Mouse (Mus musculus) thymus, adult 2 months (tissue): ENCODE measurements around the gene Pced1b. TPM values are rescaled to one million over a fixed set of nuclear protein-coding genes. Genes with fewer than 3 reads are reported as not detected.
"Not testable (repeated sequence)": the region's sequence is repeated elsewhere in the genome, so short reads cannot be mapped to it uniquely, and the experiment has no call there.

ENCODE experiments used
- DNase-seq: peaks from one replicate; pipeline ENCODE4 v3.0.0; 2021
- H3K27ac ChIP-seq: fragments of 200-500 bp; 2 replicates; pipeline ENCODE4 v1.5.1; 2012; ENCODE audit warnings: low read length, control low read depth; ENCODE audit not compliant: control insufficient read depth, insufficient read depth
- H3K27me3 ChIP-seq: fragments of 200-500 bp; 2 replicates; pipeline ENCODE4 v1.6.1; 2012; ENCODE audit warnings: mild to moderate bottlenecking, low read length, moderate library complexity, mixed read lengths; ENCODE audit not compliant: control insufficient read depth, insufficient read depth
- H3K36me3 ChIP-seq: fragments of 200-500 bp; 2 replicates; pipeline ENCODE4 v1.6.1; 2012; ENCODE audit warnings: mild to moderate bottlenecking, low read length, moderate library complexity; ENCODE audit not compliant: control insufficient read depth, insufficient read depth
- H3K4me1 ChIP-seq: fragments of 200-500 bp; replicated peaks from 2 replicates; pipeline ENCODE4 v1.6.1; 2012; ENCODE audit warnings: low read length; ENCODE audit not compliant: control insufficient read depth, insufficient read depth
- H3K4me3 ChIP-seq: fragments of 200-500 bp; 2 replicates; pipeline ENCODE4 v1.5.1; 2012; ENCODE audit warnings: mild to moderate bottlenecking, low read length, control low read depth, moderate library complexity; ENCODE audit not compliant: control insufficient read depth, insufficient read depth
- CTCF ChIP-seq: fragments of 200-500 bp; IDR thresholded peaks from 2 replicates; pipeline ENCODE4 v1.5.1; 2012; ENCODE audit warnings: mild to moderate bottlenecking, control low read depth, low read length, moderate library complexity, borderline replicate concordance; ENCODE audit not compliant: control insufficient read depth, poor library complexity, insufficient read depth; ENCODE audit errors: extremely low read depth
- POLR2A ChIP-seq: fragments of 200-500 bp; IDR thresholded peaks from 2 replicates; pipeline ENCODE4 v1.6.1; 2012; ENCODE audit warnings: mild to moderate bottlenecking, low read length, control low read depth, moderate library complexity; ENCODE audit not compliant: control insufficient read depth, poor library complexity, insufficient read depth; ENCODE audit errors: extremely low read depth
- WGBS: fragments of 180-500 bp; shearing (Covaris S2); methylation state at CpG from one replicate; pipeline ENCODE4 v1.1.7; 2018; 5-methylcytosine and 5-hydroxymethylcytosine counted together
- polyA plus RNA-seq: library from polyadenylated mRNA; depleted of rRNA; stranded (reverse); fragments of >200 nt; gene quantifications from 2 replicates; pipeline ENCODE4 v1.2.3, GENCODE M21; 2012; rRNA removed

Pced1b gene
- polyA plus RNA-seq = 26.5 and 26.7 TPM in 2 replicates

GRCm38 (mm10) chr15:97246911-97247790, at the start of gene Pced1b, which contains the start of gene Amigo2:
Gene Pced1b (plus strand): TSS chr15:97247107.
Gene Amigo2 (minus strand): TSS chr15:97247287.
- Histone ChIP-seq H3K27me3 (peaks cover 5% of the 10 kb centered on the region; the same call in 1 of the 2 replicates), H3K27ac (peak within 1 kb of the TSS; percentile 76), H3K4me3 (peak within 1 kb of the TSS; percentile 91), H3K36me3 (no peaks in the 10 kb centered on the region), H3K4me1 (peaks cover 8% of the 10 kb centered on the region)
- WGBS = under 1% methylated on average over 113 of the region's 125 CpGs
- no peak for TF ChIP-seq POLR2A
- TF ChIP-seq CTCF = no peak
- DNase-seq = peak; percentile 54

- TF ChIP-seq POLR2A = no peak
- no peak for TF ChIP-seq CTCF
Measured at GRCm38 (mm10) chr15:97204889-97205288, 42.0 kb upstream of the Pced1b start.

GRCm38 (mm10) chr15:97205776-97206175, 41.1 kb upstream of the Pced1b start:
- WGBS = 88% methylated on average over 10 of the region's 10 CpGs
- no peak overlapping the region for H3K27ac ChIP-seq
- no peak for TF ChIP-seq CTCF
- TF ChIP-seq POLR2A = no peak
- H3K4me1 ChIP-seq = no peaks in the 10 kb centered on the region
- H3K27me3 ChIP-seq = no peaks in the 10 kb centered on the region
- no peak for DNase-seq
- H3K36me3 ChIP-seq = no peaks in the 10 kb centered on the region
- H3K4me3 ChIP-seq = no peak overlapping the region

More at GRCm38 (mm10) chr15:97204889-97205288, 42.0 kb upstream of the Pced1b start:
- Histone ChIP-seq H3K27me3 (no peaks in the 10 kb centered on the region), H3K4me1 (no peaks in the 10 kb centered on the region), H3K27ac (no peak overlapping the region), H3K36me3 (no peaks in the 10 kb centered on the region), H3K4me3 (no peak overlapping the region)
- no peak for DNase-seq
- 89% methylated on average over 3 of the region's 3 CpGs for WGBS

DNA sequence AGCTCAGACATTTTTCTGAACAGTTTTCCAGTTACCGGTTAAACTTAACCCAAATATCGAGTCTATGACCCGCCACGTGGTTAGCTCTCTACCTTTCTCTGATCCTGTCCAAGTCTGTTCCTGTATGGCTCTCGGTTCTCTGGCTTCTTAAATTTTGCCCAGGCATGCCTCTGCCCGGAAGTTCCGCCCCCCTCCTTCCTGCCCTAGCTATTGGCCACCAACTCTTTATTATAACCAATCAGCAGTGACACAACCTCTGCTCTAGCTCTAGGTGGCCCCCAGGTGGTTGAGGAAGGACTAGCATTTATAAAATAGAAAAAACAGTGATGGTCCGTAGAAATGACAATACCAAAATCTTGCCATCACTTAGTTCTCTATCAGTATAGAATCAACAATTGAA, 40.4 kb upstream of the Pced1b start:
- no peak for TF ChIP-seq POLR2A
- TF ChIP-seq CTCF = no peak
- WGBS = 98% methylated on average over 8 of the region's 8 CpGs
- Histone ChIP-seq H3K4me1 (no peaks in the 10 kb centered on the region), H3K27ac (no peak overlapping the region), H3K36me3 (no peaks in the 10 kb centered on the region), H3K27me3 (no peaks in the 10 kb centered on the region), H3K4me3 (no peak overlapping the region)
- no peak for DNase-seq

DNA sequence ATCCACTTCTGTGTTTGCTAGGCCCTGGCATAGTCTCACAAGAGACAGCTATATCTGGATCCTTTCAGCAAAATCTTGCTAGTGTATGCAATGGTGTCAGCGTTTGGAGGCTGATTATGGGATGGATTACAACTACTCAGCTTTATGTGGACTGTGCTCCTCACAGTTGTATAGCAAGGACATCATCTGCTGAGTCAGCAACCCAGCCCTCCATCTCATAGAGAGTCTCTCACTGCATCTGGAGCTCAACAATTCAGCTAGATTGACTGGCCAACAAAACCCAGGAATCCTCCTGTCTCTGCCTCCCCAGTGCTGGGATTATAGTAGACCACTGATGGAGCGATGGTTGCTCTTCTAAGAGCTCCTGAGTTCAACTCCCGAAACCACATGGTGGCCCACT, 37.2 kb upstream of the Pced1b start:
- H3K36me3 ChIP-seq, H3K4me3 ChIP-seq, H3K27me3 ChIP-seq, H3K27ac ChIP-seq, DNase-seq, H3K4me1 ChIP-seq: not testable (repeated sequence)
- 88% methylated on average over 3 of the region's 3 CpGs for WGBS

DNA sequence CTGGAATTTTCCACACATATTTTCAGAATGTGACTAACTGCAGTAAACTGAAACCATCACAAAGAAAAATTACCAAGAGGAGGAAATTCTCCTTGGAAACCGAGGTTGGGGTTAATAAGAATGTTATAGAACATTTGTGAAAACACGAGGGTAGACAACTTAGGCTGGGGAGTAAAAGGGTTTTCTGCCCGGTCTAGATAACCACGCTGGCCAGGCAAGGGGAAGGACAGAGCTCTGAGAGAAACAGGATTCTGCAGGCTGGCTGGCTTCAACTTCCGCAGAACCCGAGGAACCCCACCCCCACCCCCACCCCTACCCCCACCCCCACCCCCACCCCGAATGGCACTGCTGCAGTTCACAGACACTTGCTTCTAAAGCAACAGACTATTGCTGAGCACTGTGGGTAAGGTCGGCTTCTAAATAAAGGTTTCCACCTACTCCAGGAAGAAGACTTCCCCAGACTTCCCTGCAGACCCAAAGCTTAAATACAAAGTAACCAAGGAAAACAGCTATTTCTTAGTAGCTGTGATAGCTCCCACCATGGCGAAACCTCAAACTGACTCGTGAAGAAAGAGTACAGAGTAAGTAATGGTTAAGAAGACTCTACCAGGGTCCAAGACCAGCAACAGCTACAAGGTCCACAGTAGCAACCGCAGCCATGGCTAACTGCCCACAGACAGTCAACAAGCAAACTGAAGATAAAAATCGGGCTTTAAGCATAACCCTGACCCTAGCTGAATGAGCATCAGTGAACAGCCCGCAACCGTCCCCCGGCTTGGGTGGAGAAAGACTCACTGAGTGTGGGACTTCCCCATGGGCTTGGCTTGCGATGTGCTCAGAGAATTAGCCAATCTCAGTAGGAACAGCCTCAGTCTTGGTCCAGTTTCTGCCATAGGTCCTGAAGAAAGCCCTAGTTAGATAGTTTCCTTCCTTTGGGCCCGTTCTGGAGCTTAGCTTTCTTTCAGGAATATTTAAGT, 34.1 kb upstream of the Pced1b start:
- no peaks in the 10 kb centered on the region for H3K36me3 ChIP-seq
- H3K4me1 ChIP-seq = peaks cover 3% of the 10 kb centered on the region; the same call in 1 of the 2 replicates
- TF ChIP-seq POLR2A (no peak), CTCF (no peak)
- DNase-seq = no peak
- 27% methylated on average over 17 of the region's 17 CpGs for WGBS
- H3K27ac ChIP-seq = peak overlapping the region; percentile 49; the same call in 1 of the 2 replicates
- no peaks in the 10 kb centered on the region for H3K27me3 ChIP-seq
- H3K4me3 ChIP-seq = peak overlapping the region; percentile 14; the same call in 1 of the 2 replicates
